Comparison of ENCODE assay signal across 8 mouse cellular contexts in genomic region chr10:81106113-81106721, GRCm38 (mm10). TPM values are rescaled to one million over a fixed set of nuclear protein-coding genes. Genes with fewer than 3 reads are reported as not detected.
DNase-seq lines count a peak whose midpoint lies in the region; ATAC-seq lines count a peak whose summit lies in the region.

No protein-coding gene starts in this region.

- WGBS in heart, embryonic 14.5 days, result 1% methylated on average over 35 of the region's 35 CpGs
- WGBS in liver, embryonic 15.5 days (ENCODE audit: insufficient replicate concordance), result under 1% methylated on average over 35 of the region's 35 CpGs
- WGBS in neural tube, embryonic 11.5 days, result under 1% methylated on average over 32 of the region's 35 CpGs
- under 1% methylated on average over 35 of the region's 35 CpGs for WGBS in stomach, embryonic 16.5 days

- peak; percentile 92 for DNase-seq in CD4-positive, CD25-positive, alpha-beta regulatory T cell, adult 2 months (ENCODE audit: low read depth, low spot score)
- peak; percentile 40 for DNase-seq in brain, embryonic 18.5 days (ENCODE audit: low read depth, low spot score)
- DNase-seq in kidney, postnatal 10 days, result peak; percentile 94
- peak; percentile 90 for DNase-seq in neural tube, embryonic 11.5 days (ENCODE audit: low spot score)

- peak; percentile 74 for ATAC-seq in erythroid progenitor cell, adult 5-6 weeks (replicated peaks; ENCODE audit: low FRiP score, poor library complexity, severe bottlenecking)
- ATAC-seq in heart, embryonic 14.5 days (ENCODE audit: insufficient number of reproducible peaks, insufficient read depth, low FRiP score, low read depth), result peak; percentile 83
- peak; percentile 85 for ATAC-seq in liver, embryonic 15.5 days (ENCODE audit: insufficient read depth)
- peak; percentile 91 for ATAC-seq in neural tube, embryonic 11.5 days (ENCODE audit: insufficient read depth, low FRiP score, low TSS enrichment)
- ATAC-seq in stomach, embryonic 16.5 days (ENCODE audit: insufficient read depth, low FRiP score), result peak; percentile 92

- peak overlapping the region; percentile 93 to 99 for H3K27ac ChIP-seq in heart, embryonic 14.5 days (replicated peaks in 1 of 2; ENCODE audit: control insufficient read depth in 1 of 2, insufficient read depth in 1 of 2, low read depth in 2 of 2, low read length in 2 of 2)
- peak overlapping the region; percentile 100 for H3K27ac ChIP-seq in liver, embryonic 15.5 days (replicated peaks)
- H3K27ac ChIP-seq in neural tube, embryonic 11.5 days (ENCODE audit: low read depth, low read length), result peak overlapping the region; percentile 99
- peak overlapping the region; percentile 100 for H3K27ac ChIP-seq in stomach, embryonic 16.5 days (ENCODE audit: low read length)

- H3K36me3 ChIP-seq in heart, embryonic 14.5 days (ENCODE audit: control insufficient read depth, insufficient read depth, low read length), result peaks cover 35% of the 10 kb centered on the region
- peaks cover 31% of the 10 kb centered on the region for H3K36me3 ChIP-seq in liver, embryonic 15.5 days (replicated peaks)
- H3K36me3 ChIP-seq in neural tube, embryonic 11.5 days (ENCODE audit: control insufficient read depth, insufficient read depth, low read length), result peaks cover 11% of the 10 kb centered on the region
- peaks cover 8% of the 10 kb centered on the region for H3K36me3 ChIP-seq in stomach, embryonic 16.5 days (ENCODE audit: control insufficient read depth, insufficient read depth, low read length)

- H3K4me2 ChIP-seq in heart, embryonic 14.5 days (ENCODE audit: low read length), result peak overlapping the region; percentile 90
- peak overlapping the region; percentile 89 for H3K4me2 ChIP-seq in liver, embryonic 15.5 days
- H3K4me2 ChIP-seq in neural tube, embryonic 11.5 days (ENCODE audit: low read depth), result peak overlapping the region; percentile 67
- H3K4me2 ChIP-seq in stomach, embryonic 16.5 days (ENCODE audit: low read depth, low read length), result peak overlapping the region; percentile 87

- no peaks in the 10 kb centered on the region for H3K9me3 ChIP-seq in heart, embryonic 14.5 days (ENCODE audit: control insufficient read depth, low read length)
- H3K9me3 ChIP-seq in liver, embryonic 15.5 days (replicated peaks), result no peaks in the 10 kb centered on the region
- H3K9me3 ChIP-seq in neural tube, embryonic 11.5 days (ENCODE audit: control insufficient read depth, low read length), result no peaks in the 10 kb centered on the region
- no peaks in the 10 kb centered on the region for H3K9me3 ChIP-seq in stomach, embryonic 16.5 days (replicated peaks; ENCODE audit: control insufficient read depth, low read length)

- peak overlapping the region; percentile 99 for H3K9ac ChIP-seq in heart, embryonic 14.5 days (ENCODE audit: low read length)
- peak overlapping the region; percentile 98 for H3K9ac ChIP-seq in liver, embryonic 15.5 days
- peak overlapping the region; percentile 96 for H3K9ac ChIP-seq in neural tube, embryonic 11.5 days (ENCODE audit: low read length)
- peak overlapping the region; percentile 100 for H3K9ac ChIP-seq in stomach, embryonic 16.5 days (ENCODE audit: low read length)

- H3K4me1 ChIP-seq in heart, embryonic 14.5 days (ENCODE audit: control insufficient read depth in 2 of 2, insufficient read depth in 2 of 2, low read length in 2 of 2), result peaks cover 10 to 18% of the 10 kb centered on the region in 2 experiments
- H3K4me1 ChIP-seq in liver, embryonic 15.5 days (replicated peaks), result peaks cover 79% of the 10 kb centered on the region
- peaks cover 5% of the 10 kb centered on the region for H3K4me1 ChIP-seq in neural tube, embryonic 11.5 days (ENCODE audit: control insufficient read depth, insufficient read depth, low read length)
- H3K4me1 ChIP-seq in stomach, embryonic 16.5 days (ENCODE audit: control insufficient read depth, insufficient read depth, low read length), result peaks cover 17% of the 10 kb centered on the region

- H3K4me3 ChIP-seq in heart, embryonic 14.5 days (ENCODE audit: control insufficient read depth in 1 of 2, insufficient read depth in 1 of 2, low read depth in 1 of 2, low read length in 2 of 2), result peak overlapping the region; percentile 75 to 97
- peak overlapping the region; percentile 98 for H3K4me3 ChIP-seq in liver, embryonic 15.5 days (replicated peaks)
- H3K4me3 ChIP-seq in neural tube, embryonic 11.5 days (ENCODE audit: low read depth, low read length), result peak overlapping the region; percentile 87
- peak overlapping the region; percentile 100 for H3K4me3 ChIP-seq in stomach, embryonic 16.5 days (replicated peaks; ENCODE audit: low read length)

- H3K27me3 ChIP-seq in heart, embryonic 14.5 days (ENCODE audit: control insufficient read depth, insufficient read depth, low read length), result no peaks in the 10 kb centered on the region
- H3K27me3 ChIP-seq in liver, embryonic 15.5 days, result no peaks in the 10 kb centered on the region
- H3K27me3 ChIP-seq in neural tube, embryonic 11.5 days (ENCODE audit: control insufficient read depth, insufficient read depth, low read length), result no peaks in the 10 kb centered on the region
- no peaks in the 10 kb centered on the region for H3K27me3 ChIP-seq in stomach, embryonic 16.5 days (ENCODE audit: control insufficient read depth, insufficient read depth, low read length)

RNA-seq across cellular contexts. Expression of gene Map2k2, which starts 0.5 kb away (rescaled TPM):
- total RNA-seq in erythroid progenitor cell, adult 5-6 weeks (2015; ENCODE audit: low replicate concordance), result 36.4 and 39.4 TPM in 2 replicates
- 54.0 and 71.5 TPM in 2 replicates for total RNA-seq in erythroid progenitor cell, adult 5-6 weeks (2017; ENCODE audit: low replicate concordance)
- 147 and 159 TPM in 2 replicates for polyA plus RNA-seq in heart, embryonic 14.5 days (2014; fragmentation: Nextera tagmentation; extraction: Ambion mirVana)
- polyA plus RNA-seq in liver, embryonic 15.5 days (2015; fragmentation: Nextera tagmentation; extraction: Ambion mirVana), result 111 and 117 TPM in 2 replicates
- 212 and 240 TPM in 2 replicates for polyA plus RNA-seq in neural tube, embryonic 11.5 days (2014; fragmentation: Nextera tagmentation; extraction: Ambion mirVana)
- 143 and 145 TPM in 2 replicates for polyA plus RNA-seq in stomach, embryonic 16.5 days (2015; fragmentation: Nextera tagmentation; extraction: Ambion mirVana)

RNA-seq across cellular contexts. Expression of gene Creb3l3, which starts 7.5 kb away (rescaled TPM):
- total RNA-seq in erythroid progenitor cell, adult 5-6 weeks (2015; ENCODE audit: low replicate concordance), result not detected in 2 replicates
- not detected in 2 replicates for total RNA-seq in erythroid progenitor cell, adult 5-6 weeks (2017; ENCODE audit: low replicate concordance)
- 0.27 and 0.46 TPM in 2 replicates for polyA plus RNA-seq in heart, embryonic 14.5 days (2014; fragmentation: Nextera tagmentation; extraction: Ambion mirVana)
- 32.9 and 36.3 TPM in 2 replicates for polyA plus RNA-seq in liver, embryonic 15.5 days (2015; fragmentation: Nextera tagmentation; extraction: Ambion mirVana)
- polyA plus RNA-seq in neural tube, embryonic 11.5 days (2014; fragmentation: Nextera tagmentation; extraction: Ambion mirVana), result 0.11 and 0.70 TPM in 2 replicates
- polyA plus RNA-seq in stomach, embryonic 16.5 days (2015; fragmentation: Nextera tagmentation; extraction: Ambion mirVana), result 14.5 and 18.9 TPM in 2 replicates

RNA-seq across cellular contexts. Expression of gene Zbtb7a, which starts 28.8 kb away (rescaled TPM):
- total RNA-seq in erythroid progenitor cell, adult 5-6 weeks (2015; ENCODE audit: low replicate concordance), result 31.7 and 33.1 TPM in 2 replicates
- total RNA-seq in erythroid progenitor cell, adult 5-6 weeks (2017; ENCODE audit: low replicate concordance), result 23.1 and 33.2 TPM in 2 replicates
- 16.8 and 18.8 TPM in 2 replicates for polyA plus RNA-seq in heart, embryonic 14.5 days (2014; fragmentation: Nextera tagmentation; extraction: Ambion mirVana)
- 47.6 and 56.9 TPM in 2 replicates for polyA plus RNA-seq in liver, embryonic 15.5 days (2015; fragmentation: Nextera tagmentation; extraction: Ambion mirVana)
- 7.1 and 8.8 TPM in 2 replicates for polyA plus RNA-seq in neural tube, embryonic 11.5 days (2014; fragmentation: Nextera tagmentation; extraction: Ambion mirVana)
- 36.6 and 47.4 TPM in 2 replicates for polyA plus RNA-seq in stomach, embryonic 16.5 days (2015; fragmentation: Nextera tagmentation; extraction: Ambion mirVana)

RNA-seq across cellular contexts. Expression of gene Thop1, which starts 36.4 kb away (rescaled TPM):
- 2.9 and 4.3 TPM in 2 replicates for total RNA-seq in erythroid progenitor cell, adult 5-6 weeks (2015; ENCODE audit: low replicate concordance)
- 3.2 and 22.8 TPM in 2 replicates for total RNA-seq in erythroid progenitor cell, adult 5-6 weeks (2017; ENCODE audit: low replicate concordance)
- polyA plus RNA-seq in heart, embryonic 14.5 days (2014; fragmentation: Nextera tagmentation; extraction: Ambion mirVana), result 18.0 and 20.8 TPM in 2 replicates
- 19.4 and 21.1 TPM in 2 replicates for polyA plus RNA-seq in liver, embryonic 15.5 days (2015; fragmentation: Nextera tagmentation; extraction: Ambion mirVana)
- 63.9 and 65.8 TPM in 2 replicates for polyA plus RNA-seq in neural tube, embryonic 11.5 days (2014; fragmentation: Nextera tagmentation; extraction: Ambion mirVana)
- 55.4 and 64.4 TPM in 2 replicates for polyA plus RNA-seq in stomach, embryonic 16.5 days (2015; fragmentation: Nextera tagmentation; extraction: Ambion mirVana)

RNA-seq across cellular contexts. Expression of gene Sgta, which starts 46.2 kb away (rescaled TPM):
- 13.0 and 22.2 TPM in 2 replicates for total RNA-seq in erythroid progenitor cell, adult 5-6 weeks (2015; ENCODE audit: low replicate concordance)
- 13.8 and 16.6 TPM in 2 replicates for total RNA-seq in erythroid progenitor cell, adult 5-6 weeks (2017; ENCODE audit: low replicate concordance)
- 133 and 136 TPM in 2 replicates for polyA plus RNA-seq in heart, embryonic 14.5 days (2014; fragmentation: Nextera tagmentation; extraction: Ambion mirVana)
- 57.0 and 62.9 TPM in 2 replicates for polyA plus RNA-seq in liver, embryonic 15.5 days (2015; fragmentation: Nextera tagmentation; extraction: Ambion mirVana)
- 248 and 262 TPM in 2 replicates for polyA plus RNA-seq in neural tube, embryonic 11.5 days (2014; fragmentation: Nextera tagmentation; extraction: Ambion mirVana)
- 163 and 167 TPM in 2 replicates for polyA plus RNA-seq in stomach, embryonic 16.5 days (2015; fragmentation: Nextera tagmentation; extraction: Ambion mirVana)

Comparison
In these comparisons a context has a peak if more than half of its experiments do, and no peak if none do; other contexts are left out.
1. Peak in every context shown above with its lines: DNase-seq, ATAC-seq, H3K4me3 ChIP-seq and H3K27ac ChIP-seq.
2. DNase-seq: peak in every context shown above with its lines; median percentile 94 in kidney, postnatal 10 days; 92 in CD4-positive, CD25-positive, alpha-beta regulatory T cell, adult 2 months; 90 in neural tube, embryonic 11.5 days; 40 in brain, embryonic 18.5 days.